Mouse (Mus musculus) spleen, adult 2 months (tissue): ENCODE results near the gene Arl4a. TPM values are rescaled to one million over a fixed set of nuclear protein-coding genes. Genes with fewer than 3 reads are reported as not detected.

Experiments
- DNase-seq, 2 experiments: peaks; one replicate each; pipeline versions ENCODE4 v3.0.0 to v3.0.0-alpha.2; 2012 to 2021; ENCODE audit warnings: low spot score in 2 of 2, low read depth in 1 of 2
- H3K27ac ChIP-seq: fragments of 200-500 bp; 2 replicates; pipeline ENCODE4 v1.5.1; 2012; ENCODE audit warnings: low read length, inconsistent platforms; ENCODE audit not compliant: insufficient read depth
- H3K27me3 ChIP-seq: fragments of 200-500 bp; 2 replicates; pipeline ENCODE4 v1.6.1; 2012; ENCODE audit warnings: mild to moderate bottlenecking, moderate library complexity, low read length, inconsistent platforms; ENCODE audit not compliant: control insufficient read depth, insufficient read depth
- H3K36me3 ChIP-seq: fragments of 200-500 bp; 2 replicates; pipeline ENCODE4 v1.6.1; 2012; ENCODE audit warnings: mild to moderate bottlenecking, low read length, inconsistent platforms; ENCODE audit not compliant: control insufficient read depth, insufficient read depth
- H3K4me1 ChIP-seq: fragments of 200-500 bp; 2 replicates; pipeline ENCODE4 v1.6.1; 2011; ENCODE audit warnings: inconsistent platforms; ENCODE audit not compliant: control insufficient read depth, insufficient read depth, insufficient read length
- H3K4me3 ChIP-seq: fragments of 200-500 bp; 2 replicates; pipeline ENCODE4 v1.5.1; 2011; ENCODE audit warnings: mild to moderate bottlenecking, inconsistent platforms; ENCODE audit not compliant: insufficient read depth, insufficient read length; ENCODE audit errors: extremely low read depth
- CTCF ChIP-seq: fragments of 200-500 bp; IDR thresholded peaks from 2 replicates; pipeline ENCODE4 v1.5.1; 2011; ENCODE audit warnings: mild to moderate bottlenecking, inconsistent platforms; ENCODE audit not compliant: insufficient read depth, insufficient read length, insufficient replicate concordance; ENCODE audit errors: extremely low read depth
- POLR2A ChIP-seq: fragments of 200-500 bp; IDR thresholded peaks from 2 replicates; pipeline ENCODE4 v1.6.1; 2011; ENCODE audit warnings: low read depth, low read length, inconsistent platforms
- WGBS: fragments of 180-500 bp; shearing (Covaris S2); methylation state at CpG from one replicate; pipeline ENCODE4 v1.1.7; 2018; 5-methylcytosine and 5-hydroxymethylcytosine counted together
- polyA plus RNA-seq: library from polyadenylated mRNA; depleted of rRNA; stranded (reverse); fragments of >200 nt; gene quantifications from 2 replicates; pipeline ENCODE4 v1.2.3, GENCODE M21; 2012; rRNA removed

Arl4a gene
- polyA plus RNA-seq: 3.9 and 5.8 TPM in 2 replicates

DNA sequence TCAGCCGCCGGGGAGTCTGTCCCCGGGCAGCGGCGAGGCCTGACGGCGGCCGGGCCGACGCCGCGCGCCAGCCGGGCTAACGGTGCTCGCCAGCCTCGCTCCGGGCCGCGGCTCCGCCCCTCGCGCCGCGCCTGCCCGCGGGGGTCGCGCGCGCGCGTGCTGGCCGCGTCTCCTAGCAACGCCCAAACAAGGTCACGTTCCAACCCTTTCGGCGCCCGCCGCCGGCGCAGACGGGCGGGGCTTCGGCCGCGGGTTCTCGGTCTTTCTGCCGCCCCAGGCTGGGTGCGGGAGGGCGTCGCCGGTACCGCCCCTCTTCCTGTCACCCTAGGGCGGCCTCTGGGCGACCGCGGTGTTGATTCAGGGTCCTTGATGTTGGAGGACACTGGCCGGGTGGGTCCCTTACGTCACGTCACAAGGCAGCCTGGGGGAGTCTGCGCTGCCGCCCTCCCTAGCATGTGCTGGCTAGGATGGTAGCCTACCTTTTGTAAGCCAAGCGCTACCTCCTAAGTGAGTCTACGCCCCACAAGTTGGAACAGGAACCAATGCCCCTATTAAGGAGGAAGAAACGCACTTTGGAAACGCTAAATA lies at the start of gene Arl4a:
TSS of gene Arl4a (minus strand) at position 150 of the 588 bp plus-strand sequence.
- peak; percentile 78 to 89 for DNase-seq
- Histone ChIP-seq H3K4me3 (peak within 1 kb of the TSS; percentile 87), H3K27me3 (no peaks in the 10 kb centered on the region), H3K4me1 (0 out of 2 replicates have a peak, but pooled peaks cover 4% of the 10 kb centered on the region), H3K36me3 (no peaks in the 10 kb centered on the region), H3K27ac (peak within 1 kb of the TSS; percentile 87)
- under 1% methylated on average over 66 of the region's 68 CpGs for WGBS
- TF ChIP-seq POLR2A: no peak
- TF ChIP-seq CTCF: no peak

DNA sequence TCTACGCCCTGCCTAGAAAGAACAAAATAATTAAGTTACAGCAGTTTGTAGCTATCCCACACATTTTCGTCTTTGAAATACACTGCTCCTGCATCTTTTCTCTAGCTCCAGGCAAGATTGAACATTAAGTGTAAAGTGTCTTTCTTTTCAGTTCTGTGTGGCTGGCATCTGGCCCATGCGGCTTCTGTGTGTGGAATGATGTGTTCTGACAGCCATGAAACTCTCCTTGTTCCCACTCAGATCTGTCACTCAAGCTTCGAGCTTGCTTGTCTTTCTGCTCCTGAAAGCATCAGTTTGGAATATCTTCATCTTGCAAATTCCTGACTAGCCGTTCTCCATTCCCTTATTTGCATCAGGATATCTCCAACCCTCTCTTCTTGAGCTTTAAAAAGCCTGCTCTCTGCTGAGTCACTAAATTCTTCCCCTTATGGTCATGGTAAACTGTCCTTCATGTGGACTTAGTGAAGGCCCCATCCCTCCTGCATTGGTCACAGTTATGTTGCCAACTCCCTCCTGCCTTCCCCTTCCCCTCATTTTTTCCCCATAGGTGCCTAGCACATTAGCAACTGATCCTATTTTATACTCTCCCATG lies 48.0 kb upstream of the Arl4a start:
- WGBS: 88% methylated on average over 5 of the region's 5 CpGs
- Histone ChIP-seq H3K36me3 (no peaks in the 10 kb centered on the region), H3K4me3 (no peak overlapping the region), H3K27me3 (no peaks in the 10 kb centered on the region), H3K27ac (no peak overlapping the region), H3K4me1 (no peaks in the 10 kb centered on the region)
- no peak for DNase-seq
- TF ChIP-seq POLR2A: no peak
- TF ChIP-seq CTCF: no peak

DNA sequence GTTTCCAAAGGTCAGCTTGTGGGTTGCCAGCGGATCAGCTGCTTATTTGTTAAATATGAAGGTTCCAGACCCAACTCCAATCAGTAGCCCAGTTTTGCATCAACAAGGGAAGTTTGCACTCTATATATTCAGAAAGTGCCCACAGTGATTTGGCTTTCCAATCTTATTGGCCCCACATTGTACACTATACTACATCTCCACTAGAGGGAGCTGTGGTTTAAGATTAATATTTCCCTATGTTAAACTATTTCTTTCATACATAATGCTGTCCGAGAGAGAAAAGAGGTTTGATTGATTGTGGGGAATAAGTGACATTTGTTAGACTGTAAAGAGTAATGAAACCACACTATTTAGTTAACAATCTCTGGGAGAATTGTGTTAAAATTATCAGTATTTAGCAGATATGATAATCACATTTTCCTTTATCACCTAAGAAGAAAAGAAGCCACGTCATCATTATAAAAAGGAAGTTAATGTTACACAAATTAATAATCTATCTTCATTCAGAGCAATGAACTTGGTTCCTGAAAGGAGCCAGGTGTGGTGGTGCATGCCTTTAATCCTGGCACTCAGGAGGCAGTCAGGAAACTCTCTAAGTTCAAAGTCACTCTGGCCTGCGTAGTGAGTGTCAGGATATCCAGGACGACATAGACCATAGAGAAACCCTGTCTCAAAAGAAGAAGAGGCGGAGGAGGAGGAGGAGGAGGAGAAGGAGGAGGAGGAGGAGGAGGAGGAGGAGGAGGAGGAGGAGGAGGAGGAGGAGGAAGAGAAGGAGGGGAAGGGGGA lies 44.8 kb upstream of the Arl4a start:
- no peaks in the 10 kb centered on the region for H3K4me1 ChIP-seq

DNA sequence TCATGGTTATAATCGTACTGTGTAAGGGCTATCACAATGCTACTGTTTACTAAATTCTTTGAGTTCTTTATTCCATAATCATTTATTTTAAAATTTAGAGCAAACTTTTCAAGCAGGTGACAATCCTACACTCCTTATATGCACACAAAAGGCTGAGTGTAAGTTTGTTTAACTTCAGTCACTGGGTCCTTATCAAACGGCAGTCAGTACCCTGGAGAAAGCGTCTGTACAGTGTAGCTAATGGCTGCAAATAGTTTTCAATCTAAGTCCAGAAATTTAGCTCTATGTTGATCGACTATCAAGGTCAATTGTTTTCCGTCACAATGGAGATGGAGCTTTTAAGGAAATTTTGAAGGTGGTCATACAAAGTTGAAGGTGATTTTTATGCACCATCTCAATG lies 44.2 kb upstream of the Arl4a start:
- Histone ChIP-seq H3K27me3 (no peaks in the 10 kb centered on the region), H3K27ac (no peak overlapping the region), H3K36me3 (no peaks in the 10 kb centered on the region), H3K4me1 (no peaks in the 10 kb centered on the region), H3K4me3 (no peak overlapping the region)
- TF ChIP-seq POLR2A (no peak), CTCF (no peak)
- DNase-seq: no peak
- WGBS: 81% methylated on average over 5 of the region's 5 CpGs

More for the DNA sequence above, 44.8 kb upstream of the Arl4a start:
- H3K36me3 ChIP-seq: no peaks in the 10 kb centered on the region
- no peak overlapping the region for H3K27ac ChIP-seq
- H3K27me3 ChIP-seq: no peaks in the 10 kb centered on the region
- H3K4me3 ChIP-seq: no peak overlapping the region
- TF ChIP-seq POLR2A (no peak), CTCF (no peak)
- WGBS: 26% methylated on average over 5 of the region's 6 CpGs
- DNase-seq: peak in 1 of 2 experiments; percentile 27

DNA sequence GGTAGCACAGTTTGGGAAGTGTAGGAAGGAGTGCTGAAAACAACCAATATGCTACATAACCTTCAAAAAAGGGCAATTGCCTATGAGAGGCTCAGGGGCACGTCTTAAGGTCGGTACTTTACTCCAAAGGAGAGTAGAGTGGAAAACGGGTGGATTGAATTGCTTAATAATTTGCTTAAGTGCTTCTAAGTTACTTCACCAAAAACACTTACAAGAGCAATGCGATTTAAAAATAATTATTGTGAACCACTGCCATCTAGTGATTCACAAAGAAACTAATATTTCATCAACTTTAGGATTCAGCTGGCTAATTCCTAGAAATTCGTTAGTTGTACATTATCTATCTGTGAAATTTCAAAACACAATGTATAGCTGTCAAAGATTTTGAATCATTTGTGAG lies 35.8 kb upstream of the Arl4a start:
- WGBS: 63% methylated on average over 5 of the region's 5 CpGs

DNA sequence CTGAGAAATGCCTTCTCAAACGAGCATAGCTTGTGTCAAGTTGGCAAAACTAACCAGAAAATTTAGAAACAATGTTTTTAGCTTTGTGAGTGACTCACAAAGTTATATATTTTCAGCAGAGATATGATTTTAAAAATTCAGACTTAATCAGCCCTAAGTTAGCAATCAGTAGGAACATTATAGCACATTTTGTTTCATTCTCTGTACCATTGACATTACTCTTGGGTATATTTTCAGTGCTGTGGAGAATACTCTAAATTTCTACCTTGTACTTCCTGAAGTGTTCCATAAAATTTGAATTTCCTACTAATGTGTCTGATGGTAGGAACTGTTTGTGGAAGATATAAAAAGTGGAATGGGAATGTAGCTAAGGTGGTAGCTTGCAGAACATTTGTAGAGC lies 9.2 kb upstream of the Arl4a start:
- Histone ChIP-seq H3K4me3 (no peak overlapping the region), H3K27ac (no peak overlapping the region), H3K27me3 (no peaks in the 10 kb centered on the region), H3K36me3 (no peaks in the 10 kb centered on the region), H3K4me1 (no peaks in the 10 kb centered on the region)
- TF ChIP-seq POLR2A: no peak
- no peak for TF ChIP-seq CTCF
- DNase-seq: no peak
- WGBS: 79% methylated on average over 1 of the region's 1 CpGs

More for the DNA sequence above, 35.8 kb upstream of the Arl4a start:
- H3K27ac ChIP-seq: no peak overlapping the region
- H3K27me3 ChIP-seq: no peaks in the 10 kb centered on the region
- no peak for TF ChIP-seq CTCF
- no peak for TF ChIP-seq POLR2A
- no peak for DNase-seq
- no peaks in the 10 kb centered on the region for H3K36me3 ChIP-seq
- no peak overlapping the region for H3K4me3 ChIP-seq
- no peaks in the 10 kb centered on the region for H3K4me1 ChIP-seq
